Mouse (Mus musculus): ENCODE data around the gene Dlx1.

DNA sequence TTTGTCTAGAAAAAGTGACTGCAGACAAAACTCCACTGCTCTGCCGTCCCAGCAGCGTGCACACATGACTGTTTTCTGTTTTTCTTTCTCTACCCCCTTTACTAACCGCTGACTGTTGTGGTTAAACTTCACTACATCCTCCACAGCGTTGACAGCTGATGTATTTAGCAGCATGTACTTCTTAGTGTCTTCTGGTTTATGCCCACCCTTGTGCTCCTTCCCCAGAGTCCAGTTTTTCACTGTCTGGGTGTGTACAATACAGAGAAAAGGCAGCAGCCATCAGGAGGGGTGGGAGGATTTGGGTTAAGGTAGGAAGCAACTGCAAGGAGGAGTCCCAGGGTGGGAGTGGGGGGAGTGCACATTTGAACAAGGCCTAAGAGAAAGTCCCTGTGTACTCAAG lies 5.0 kb upstream of the Dlx1 start:
- no peak for TF ChIP-seq CTCF (IDR thresholded peaks at IDR 0.05; ENCODE audit: low read depth, low read length)
- TF ChIP-seq GATA1 (IDR thresholded peaks at IDR 0.05; ENCODE audit: borderline replicate concordance, low read length), result no peak
- TF ChIP-seq TAL1 (conservative IDR thresholded peaks at IDR 0.05; ENCODE audit: low read depth, low read length), result no peak
- no peak for TF ChIP-seq GATA2 (IDR thresholded peaks at IDR 0.05; ENCODE audit: borderline replicate concordance, low read depth, low read length)
- TF ChIP-seq POLR2AphosphoS5 (IDR thresholded peaks at IDR 0.05; ENCODE audit: insufficient replicate concordance, low read depth, low read length), result no peak
